Mouse (Mus musculus): Measurements from ENCODE around the gene Usp30.

DNA sequence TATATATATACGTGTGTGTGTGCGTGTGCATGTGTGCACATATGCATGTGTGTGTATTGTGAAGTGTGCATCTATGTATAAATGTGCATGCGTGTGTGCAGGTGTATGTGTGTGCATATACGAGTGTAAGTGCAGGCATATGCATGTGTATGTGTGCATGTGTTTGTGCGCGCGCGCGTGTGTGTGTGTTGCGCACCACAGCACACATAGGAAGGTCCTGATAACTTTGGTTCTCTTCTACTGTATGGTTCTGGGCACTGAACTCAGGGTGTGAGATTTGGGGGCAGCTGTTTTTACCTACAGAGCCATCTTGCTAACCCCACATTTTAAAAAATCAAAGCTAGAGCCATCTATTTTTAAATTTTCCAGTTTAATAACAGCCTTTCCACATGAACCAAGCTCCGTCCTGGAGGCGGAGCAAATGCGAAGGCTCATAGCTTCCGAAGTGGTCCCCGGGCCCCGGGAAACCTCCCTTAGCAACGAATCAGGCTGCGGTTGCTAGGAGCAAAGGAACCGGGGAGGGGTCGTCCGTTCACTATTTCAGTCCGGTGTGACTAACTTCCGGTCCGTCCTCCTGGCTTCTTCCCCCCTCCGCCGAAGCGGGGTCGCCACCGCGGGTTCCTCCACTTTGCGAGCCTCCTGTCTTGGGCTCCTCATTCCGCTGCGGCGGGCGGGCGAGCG is 34.6 kb downstream of the Usp30 start:
- TF ChIP-seq CTCF (IDR thresholded peaks at IDR 0.05; ENCODE audit: low read depth, low read length) (no peak), POLR2A (IDR thresholded peaks at IDR 0.05; ENCODE audit: extremely low read depth, insufficient read depth, low read length) (no peak)
